Mouse (Mus musculus): ENCODE data around the gene Sirt7.

DNA sequence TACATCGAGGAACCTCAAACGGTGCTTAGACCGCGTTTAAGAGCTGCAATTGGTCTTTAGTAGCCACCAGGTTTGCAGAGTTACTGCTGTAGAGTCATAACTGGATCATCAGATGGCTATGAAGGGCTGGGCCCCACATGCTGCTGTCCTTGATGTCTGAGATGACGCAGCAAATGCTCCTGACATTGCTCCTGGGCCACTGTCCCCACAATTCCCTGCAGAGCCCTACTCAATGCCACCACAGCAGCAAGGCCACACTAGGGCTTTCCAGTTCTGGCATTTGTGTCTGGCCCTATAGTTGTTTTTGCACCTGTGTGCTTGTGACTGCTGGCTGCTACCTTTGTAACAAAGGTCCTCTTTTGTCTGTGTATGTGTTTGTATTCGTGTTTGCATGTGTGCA is 2.2 kb downstream of the Sirt7 start:
- TF ChIP-seq CTCF (IDR thresholded peaks at IDR 0.05; ENCODE audit: low read depth, low read length) = no peak
- TF ChIP-seq POLR2A (IDR thresholded peaks at IDR 0.05; ENCODE audit: extremely low read depth, insufficient read depth, low read length) = no peak
